Mouse (Mus musculus) embryo, embryonic 10 days (tissue): ENCODE measurements at regions not wholly inside any gene's neighbourhood (a gene's known extent, or its start where the extent isn't known, plus 50 kb on each side); places are given as distances from the start of the nearest gene placed in this dataset.
A peak's percentile ranks its signal among the peaks of the same experiment; 100 is the strongest.

Experiments
- DNase-seq: peaks from one replicate; pipeline ENCODE4 v3.0.0-alpha.2; 2015; ENCODE audit warnings: low spot score

DNA sequence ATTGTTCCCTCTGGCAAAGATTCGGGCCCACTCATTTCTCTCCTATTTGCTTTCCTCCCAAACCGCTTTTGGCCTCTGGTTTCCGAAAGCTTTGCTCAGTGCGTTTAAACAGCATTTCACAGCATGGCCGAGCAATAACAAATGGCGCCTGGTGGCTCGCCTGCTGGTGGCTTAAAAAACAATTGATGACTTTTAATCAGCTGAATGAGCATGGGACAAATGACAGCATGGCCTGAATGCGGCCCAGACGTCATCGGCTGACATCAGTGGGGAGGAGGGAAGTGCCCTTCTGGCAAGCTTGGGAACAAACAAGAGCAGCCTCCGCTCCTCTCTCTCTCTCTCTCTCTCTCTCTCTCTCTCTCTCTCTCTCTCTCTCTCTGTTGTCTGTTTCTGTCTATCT is 362.3 kb downstream of the Bcor start:
- DNase-seq, result peak; percentile 75

- no peak for DNase-seq
Measured at GRCm38 (mm10) chrX:11798326-11798725, 361.8 kb downstream of the Bcor start.

DNA sequence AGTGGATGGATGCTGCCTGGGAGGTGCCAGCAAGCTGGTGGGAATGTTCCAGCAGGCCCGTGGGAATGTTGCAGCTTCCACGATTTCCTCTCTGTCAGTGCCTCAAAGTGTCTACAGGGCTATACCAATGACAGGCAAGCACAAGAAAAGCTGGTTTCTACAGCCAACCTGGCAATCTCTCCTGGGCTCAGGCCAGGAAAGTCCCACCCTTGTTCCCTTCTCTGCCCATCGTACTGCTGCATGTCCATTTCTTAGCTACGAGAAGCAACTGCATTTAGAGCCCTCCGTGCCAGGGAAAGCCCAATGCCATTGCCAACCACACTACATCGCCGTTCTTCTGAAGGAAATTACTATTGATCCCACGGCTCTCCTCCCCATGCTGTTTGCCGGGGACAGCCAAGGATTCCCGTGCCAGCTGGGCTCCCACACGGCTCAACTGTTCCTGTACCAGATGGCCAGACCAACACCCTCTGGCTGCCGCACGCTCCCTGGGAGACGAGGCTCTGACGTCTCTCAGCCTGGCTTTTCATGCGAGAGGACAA is 359.7 kb downstream of the Bcor start:
- DNase-seq, result no peak

- DNase-seq, result no peak
Measured at GRCm38 (mm10) chrX:11801208-11801607, 358.9 kb downstream of the Bcor start.

DNA sequence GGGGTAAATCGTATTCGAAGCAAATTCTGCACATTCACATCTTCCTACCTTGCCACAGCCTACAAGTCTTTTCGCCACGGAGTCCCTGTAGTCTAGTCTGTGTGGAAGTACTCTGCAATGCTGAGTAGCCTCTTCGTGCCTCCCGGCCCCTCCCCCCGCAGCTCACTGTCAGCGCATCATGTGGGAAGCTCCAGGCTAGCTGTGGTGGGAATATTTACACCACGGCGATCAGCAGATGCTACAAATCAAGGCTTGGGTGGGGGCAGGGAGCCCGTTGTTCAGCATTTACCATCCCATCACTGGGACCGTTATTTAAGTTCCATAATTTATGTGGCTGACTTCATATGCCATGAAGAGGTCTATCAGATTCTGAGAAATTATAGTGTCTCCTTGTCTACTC is 358.5 kb downstream of the Bcor start:
- no peak for DNase-seq

DNA sequence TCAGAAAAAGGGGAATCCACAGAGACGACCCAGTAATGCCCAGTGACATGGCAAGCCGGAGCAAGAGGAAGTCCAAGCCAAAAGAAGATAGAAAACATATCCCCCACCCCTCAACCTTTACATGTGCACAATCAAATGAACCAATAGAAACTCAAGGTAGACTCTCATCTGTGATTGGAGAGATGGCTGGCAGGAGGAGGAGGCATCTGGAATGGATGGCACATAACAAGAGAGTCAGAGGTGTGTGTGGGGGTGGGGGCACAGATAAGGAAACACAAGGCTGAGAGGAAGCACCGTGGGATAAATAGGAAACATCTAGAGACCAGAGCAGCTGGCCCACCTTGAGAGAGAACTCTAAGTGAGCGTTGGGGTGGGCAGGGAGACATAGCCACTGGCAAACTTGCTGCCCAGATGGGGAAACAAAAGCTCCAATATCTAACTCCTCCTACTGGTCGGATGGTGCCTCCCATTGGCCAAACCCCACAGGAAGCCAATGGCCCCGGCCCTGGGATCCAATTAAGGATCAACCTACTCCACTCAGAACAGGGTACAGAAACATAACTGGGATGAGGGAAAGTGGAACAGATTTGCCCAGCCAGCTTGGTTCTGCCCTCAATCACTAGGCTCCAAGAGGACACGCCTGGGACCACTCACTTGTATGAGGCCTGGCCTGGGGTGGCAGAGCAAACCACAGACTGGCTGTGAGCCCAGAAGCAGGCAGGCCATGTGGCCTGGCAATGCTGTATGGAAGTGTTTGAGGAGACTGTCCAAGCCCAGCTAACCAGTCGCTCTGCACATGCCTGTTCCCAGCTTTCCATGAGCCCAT is 357.9 kb downstream of the Bcor start:
- DNase-seq, result no peak

DNA sequence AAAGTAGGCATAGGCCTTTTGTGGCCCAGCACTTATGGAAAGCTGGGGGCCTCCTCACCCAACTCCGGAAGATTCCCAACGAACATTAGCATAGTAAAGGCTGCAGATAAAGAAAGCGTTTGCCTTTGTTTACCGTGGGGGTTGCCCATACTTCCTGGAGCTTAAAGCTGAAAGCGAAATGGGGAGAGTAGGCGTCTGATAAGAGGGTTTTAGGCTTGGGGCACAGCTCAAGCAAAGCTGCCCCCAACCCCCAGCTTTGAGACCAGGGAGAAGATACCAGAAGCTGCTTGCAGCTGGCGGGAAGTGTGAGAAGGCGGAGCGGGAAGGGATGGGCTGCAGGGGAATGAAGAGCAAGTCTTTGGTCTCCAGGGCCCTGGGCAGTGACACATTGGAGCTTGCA is 356.9 kb downstream of the Bcor start:
- DNase-seq, result peak; percentile 17

DNA sequence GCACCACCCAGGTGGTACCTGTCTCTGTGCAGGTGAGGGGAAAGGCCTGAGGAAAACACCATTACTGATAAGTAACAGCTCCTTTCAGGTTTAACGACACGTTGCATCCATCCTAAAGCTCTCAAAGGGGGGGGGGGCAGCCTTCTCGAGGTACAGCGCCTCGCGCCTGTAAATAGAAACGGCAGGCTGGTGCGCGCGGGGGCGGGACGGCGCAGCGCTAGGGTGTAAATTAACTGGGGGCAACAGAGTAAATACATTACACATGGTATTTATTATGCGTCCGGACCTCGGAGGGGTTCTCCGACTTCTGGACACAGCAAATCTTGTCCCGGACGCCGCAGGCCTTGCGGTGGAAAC is 353.3 kb downstream of the Bcor start:
- peak; percentile 10 for DNase-seq

DNA sequence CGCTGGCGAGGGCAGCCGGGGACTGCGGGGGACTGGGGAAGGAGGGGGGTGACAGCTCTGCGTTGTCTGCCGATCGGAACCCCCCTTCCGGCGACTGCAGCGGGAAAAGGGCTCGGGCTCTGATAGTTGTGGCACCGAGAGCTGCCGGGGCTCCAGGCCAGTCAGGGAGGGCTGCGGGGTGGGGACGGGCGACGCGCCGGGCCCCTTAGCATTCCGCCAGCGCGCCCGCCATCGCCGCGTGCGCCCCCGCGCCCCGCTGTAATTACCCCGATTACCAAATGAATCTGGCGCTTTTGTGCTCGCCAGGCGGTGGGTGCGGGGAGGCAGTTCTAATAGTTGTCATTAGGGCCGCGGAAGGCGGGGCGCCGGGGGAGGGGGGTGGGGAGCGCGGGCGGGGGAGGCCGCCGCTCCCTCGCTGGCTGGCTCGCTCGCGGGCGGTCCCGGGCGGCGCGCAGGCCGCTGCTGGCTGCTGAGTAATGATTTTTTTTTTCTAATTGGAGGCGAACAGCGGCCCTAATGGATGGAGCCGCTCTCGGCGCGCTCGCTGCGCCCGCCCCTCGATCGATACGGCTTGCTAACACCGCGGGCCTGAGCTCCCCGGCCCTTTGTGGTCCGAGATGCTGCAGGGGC is 352.8 kb downstream of the Bcor start:
- DNase-seq, result peak; percentile 54

- DNase-seq, result no peak
Measured at GRCm38 (mm10) chrX:11807883-11808262, 352.3 kb downstream of the Bcor start.

- DNase-seq, result no peak
Measured at GRCm38 (mm10) chrX:11808911-11809310, 351.2 kb downstream of the Bcor start.

DNA sequence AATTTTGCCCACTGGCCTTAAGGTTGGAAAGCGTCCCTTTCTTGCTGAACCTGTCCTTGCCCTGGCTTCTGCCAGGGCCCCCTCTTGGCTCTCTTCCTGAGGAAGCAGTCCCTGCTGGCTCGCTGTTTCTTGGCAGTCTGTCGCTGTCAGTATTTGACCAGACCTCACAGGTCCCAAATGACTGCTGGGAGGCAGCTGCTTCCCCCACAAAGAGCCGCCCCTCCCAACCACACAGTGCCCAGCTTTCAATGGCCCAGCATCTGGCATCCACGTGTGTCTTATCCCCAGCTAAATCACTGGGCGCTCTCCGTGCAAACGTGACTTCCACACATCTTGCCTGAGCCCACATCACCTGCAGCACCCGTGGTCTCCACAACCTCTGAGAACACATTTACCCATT is 345.3 kb downstream of the Bcor start:
- DNase-seq, result peak; percentile 56

DNA sequence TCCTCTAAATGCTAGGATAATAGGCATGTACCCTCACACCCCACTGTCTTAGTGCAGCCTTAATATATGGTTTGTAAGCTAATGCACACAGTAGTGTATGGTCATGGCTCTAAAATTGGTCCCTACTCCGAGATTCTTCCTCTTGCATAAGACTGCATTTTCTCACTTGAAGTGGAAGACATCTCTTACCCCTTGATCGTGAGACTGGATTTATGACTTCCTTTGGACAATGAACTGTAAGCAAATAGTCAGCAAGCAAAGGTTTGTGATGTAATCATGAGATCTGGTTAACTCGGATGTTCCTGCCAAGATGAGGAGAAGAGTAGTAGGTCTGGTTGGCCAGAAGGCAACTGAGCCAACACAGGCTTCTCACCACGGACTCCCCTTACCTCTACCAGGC is 344.3 kb downstream of the Bcor start:
- DNase-seq, result no peak

- DNase-seq, result no peak
Measured at GRCm38 (mm10) chrX:11818634-11819033, 341.5 kb downstream of the Bcor start.

GRCm38 (mm10) chrX:11821165-11821564 is 339.0 kb downstream of the Bcor start:
- DNase-seq, result no peak

DNA sequence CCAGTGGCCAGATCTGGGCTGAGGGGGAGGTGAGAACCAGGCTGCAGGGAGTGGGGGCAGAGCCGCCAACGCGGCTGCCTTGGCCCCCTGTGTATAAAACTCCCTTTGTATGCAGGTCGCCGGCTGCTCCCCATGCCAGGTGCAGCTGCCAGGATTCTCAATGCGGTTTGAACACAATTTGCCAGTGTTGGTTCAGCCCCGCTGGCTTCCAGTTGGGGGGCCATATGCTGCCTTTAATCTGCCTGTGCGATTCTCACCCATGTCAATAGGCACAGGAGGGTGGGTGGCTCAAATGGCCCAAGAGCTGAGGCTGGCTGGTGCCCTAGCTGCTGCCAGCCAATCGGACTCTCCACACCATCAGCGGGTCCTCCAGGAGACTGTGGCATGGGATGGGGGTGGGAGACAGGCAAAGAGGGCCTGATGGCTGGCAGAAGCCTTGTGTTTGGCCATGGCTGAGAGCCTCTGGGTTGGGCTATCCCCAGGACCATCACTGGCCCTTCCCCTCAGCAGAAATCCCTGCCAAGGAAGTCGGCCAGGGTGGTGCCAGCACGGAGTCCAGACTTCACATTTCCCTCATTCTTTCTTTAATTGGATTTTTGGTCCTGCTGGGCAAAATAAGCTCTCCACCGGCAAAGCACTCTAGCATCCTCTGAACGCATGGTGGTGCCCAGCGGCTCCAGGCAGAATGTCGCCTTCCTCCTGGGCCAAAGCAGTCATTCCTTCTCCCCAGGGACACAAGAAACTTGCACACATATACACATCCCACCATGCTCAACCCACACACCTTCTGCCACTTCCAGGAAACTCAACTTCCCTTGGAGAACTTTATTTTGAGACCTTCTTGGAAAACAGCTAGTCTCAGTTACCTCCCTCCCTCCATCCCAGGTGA is 338.0 kb downstream of the Bcor start:
- no peak for DNase-seq

- no peak for DNase-seq
Measured at GRCm38 (mm10) chrX:11825948-11826347, 334.2 kb downstream of the Bcor start.

DNA sequence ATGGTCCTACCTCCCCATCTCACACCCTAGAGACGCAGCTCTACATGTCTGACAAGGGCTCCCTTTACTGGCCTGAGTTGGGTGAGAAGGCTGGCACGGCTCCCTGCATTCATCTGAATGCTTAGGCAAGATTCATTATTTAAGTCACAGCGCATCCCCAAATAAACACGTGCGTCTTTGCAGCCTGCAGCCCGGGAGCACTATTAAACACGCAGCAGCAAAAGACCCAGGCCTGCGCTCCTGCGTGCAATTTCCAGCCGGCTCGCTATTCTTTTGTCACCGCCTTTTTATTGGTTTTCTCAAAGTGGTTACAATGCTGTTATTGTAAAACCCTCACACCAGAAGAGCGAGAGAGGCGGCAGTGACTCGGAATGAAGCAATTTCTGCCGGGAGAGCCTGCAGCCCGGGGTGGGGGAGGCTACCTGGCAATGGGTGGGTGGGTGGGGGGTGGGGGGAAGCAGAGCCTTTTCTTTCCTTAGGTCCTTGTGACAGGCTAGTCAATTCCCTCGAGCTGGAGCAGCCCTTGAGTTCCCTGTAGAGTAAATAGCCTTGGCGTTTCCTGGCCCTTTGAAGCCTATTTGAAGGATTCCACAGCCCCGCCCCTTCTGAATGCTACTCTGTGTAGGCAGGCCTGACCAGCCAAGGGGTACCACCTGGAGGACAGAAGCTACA is 333.3 kb downstream of the Bcor start:
- peak; percentile 57 for DNase-seq

DNA sequence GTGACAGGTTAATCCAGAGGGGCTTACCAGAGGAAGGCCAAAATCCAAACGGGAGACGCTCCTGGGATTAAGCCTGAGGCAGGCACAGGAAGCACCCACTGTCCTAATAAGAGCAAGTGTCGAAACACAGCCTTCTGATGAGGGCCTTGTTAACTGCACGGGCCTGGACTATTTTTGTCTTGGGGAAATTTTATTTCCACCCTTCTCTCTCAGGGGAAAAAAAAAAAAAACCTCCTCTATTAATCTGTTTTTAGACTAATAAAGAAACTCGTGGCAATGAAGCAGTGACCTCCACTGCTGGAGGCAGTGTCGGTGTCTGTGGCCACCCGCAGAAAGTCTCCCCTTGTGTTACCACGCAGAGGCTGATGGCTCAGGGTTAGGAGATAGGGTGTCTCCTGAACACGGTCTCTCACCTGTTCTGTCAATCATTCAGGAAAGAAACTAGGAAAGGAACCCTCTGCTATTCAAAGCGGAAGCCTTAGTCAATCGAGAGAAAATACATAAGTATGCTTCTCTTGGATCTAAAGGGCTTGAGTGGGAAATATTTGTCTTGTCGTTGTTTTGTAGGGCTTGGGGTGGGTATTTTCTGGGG is 330.6 kb downstream of the Bcor start:
- DNase-seq, result no peak

- DNase-seq, result no peak
Measured at GRCm38 (mm10) chrX:11837566-11837965, 322.6 kb downstream of the Bcor start.

DNA sequence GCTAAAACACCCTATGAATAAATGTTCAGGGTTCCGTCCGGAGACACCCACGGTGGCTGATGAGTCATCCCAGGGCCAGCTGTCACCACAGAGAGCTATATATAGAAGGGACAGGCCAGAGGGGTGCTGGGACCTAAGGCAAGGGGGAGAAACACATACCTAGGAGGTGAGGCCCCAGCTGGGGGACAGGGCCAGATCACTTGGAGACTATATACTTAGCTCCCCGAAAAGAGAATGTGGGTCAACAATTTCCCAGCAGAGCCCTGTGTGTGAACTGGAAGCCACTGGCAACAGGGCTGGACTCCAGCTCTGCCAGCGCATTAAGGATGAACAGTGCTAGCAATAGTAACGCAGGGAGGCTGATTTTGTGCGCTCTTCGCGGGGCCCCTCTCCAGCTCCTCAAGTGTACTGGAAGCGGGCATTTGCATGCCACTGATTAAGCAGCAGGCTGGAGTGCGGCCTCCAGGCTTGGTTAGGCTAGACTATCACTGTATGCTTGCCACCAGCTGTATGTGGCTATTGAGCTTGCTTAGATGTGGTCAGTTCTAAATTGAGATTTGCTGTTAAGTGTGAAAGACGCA is 320.4 kb downstream of the Bcor start:
- DNase-seq, result no peak
